Mouse (Mus musculus) hindbrain, embryonic 10.5 days (tissue): Measurements from ENCODE around the gene Myo9a. TPM values are rescaled to one million over a fixed set of nuclear protein-coding genes. Genes with fewer than 3 reads are reported as not detected.
"Not testable (repeated sequence)": the region's sequence is repeated elsewhere in the genome, so short reads cannot be mapped to it uniquely, and the experiment has no call there.

Experiments
- DNase-seq: peaks from one replicate; pipeline ENCODE4 v3.0.0-alpha.2; 2017; ENCODE audit warnings: low spot score
- H3K27ac ChIP-seq: fragments of 300-500 bp; sonication (generic); 2 replicates; pipeline ENCODE4 v1.5.1; 2016; ENCODE audit warnings: mild to moderate bottlenecking, moderate library complexity
- H3K27me3 ChIP-seq: fragments of 300-500 bp; sonication (generic); 2 replicates; pipeline ENCODE4 v1.6.1; 2016; ENCODE audit warnings: mild to moderate bottlenecking; ENCODE audit not compliant: poor library complexity, insufficient read depth, severe bottlenecking
- H3K36me3 ChIP-seq: fragments of 300-500 bp; sonication (generic); 2 replicates; pipeline ENCODE4 v1.6.1; 2016; ENCODE audit warnings: mild to moderate bottlenecking, moderate library complexity
- H3K4me1 ChIP-seq: fragments of 300-500 bp; sonication (generic); replicated peaks from 2 replicates; pipeline ENCODE4 v1.6.1; 2016; ENCODE audit warnings: mild to moderate bottlenecking
- H3K4me3 ChIP-seq: fragments of 300-500 bp; sonication (generic); 2 replicates; pipeline ENCODE4 v1.5.1; 2016; ENCODE audit warnings: mild to moderate bottlenecking, moderate library complexity
- H3K9me3 ChIP-seq: fragments of 300-500 bp; sonication (generic); 2 replicates; pipeline ENCODE4 v1.6.1; 2016; ENCODE audit warnings: mild to moderate bottlenecking, moderate library complexity
- WGBS: fragments of 180-500 bp; shearing (Covaris S2); methylation state at CpG from one replicate; pipeline ENCODE4 v1.1.7; 2016; 5-methylcytosine and 5-hydroxymethylcytosine counted together
- polyA plus RNA-seq: library from polyadenylated mRNA; unstranded; fragments of >200 nt; fragmentation: Nextera tagmentation; extraction: Ambion mirVana; gene quantifications from 2 replicates; pipeline ENCODE4 v1.2.1, GENCODE M21; 2016

Myo9a gene
- polyA plus RNA-seq, 1 experiment from 2014 or later: 11.8 TPM

DNA sequence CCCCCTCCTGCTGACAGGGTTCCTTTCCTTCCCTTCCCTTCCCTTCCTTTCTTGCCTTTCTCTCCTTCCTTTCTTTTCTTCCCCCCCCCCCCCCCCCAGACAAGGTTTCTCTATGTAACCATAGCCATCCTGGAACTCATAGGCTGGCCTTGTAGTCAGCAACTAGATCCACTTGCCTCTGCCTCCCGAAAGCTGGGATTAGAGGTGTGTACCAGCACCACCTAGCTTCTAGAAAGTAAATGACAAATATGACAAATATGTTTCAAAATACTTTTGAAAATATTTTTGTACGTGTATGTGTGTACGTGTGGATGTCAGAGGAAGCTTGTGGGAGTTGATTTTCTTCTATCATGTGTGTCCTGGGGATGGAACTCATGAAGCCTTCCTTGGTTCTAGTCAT is 9.8 kb downstream of the Myo9a start:
- H3K9me3 ChIP-seq: no peaks in the 10 kb centered on the region
- no peak for DNase-seq
- no peak overlapping the region for H3K4me3 ChIP-seq
- no peaks in the 10 kb centered on the region for H3K4me1 ChIP-seq
- H3K27me3 ChIP-seq: no peaks in the 10 kb centered on the region
- no peaks in the 10 kb centered on the region for H3K36me3 ChIP-seq
- WGBS: 85% methylated on average over 3 of the region's 3 CpGs
- H3K27ac ChIP-seq: no peak overlapping the region

- H3K27me3 ChIP-seq, H3K9me3 ChIP-seq, H3K27ac ChIP-seq, H3K4me3 ChIP-seq, DNase-seq, H3K4me1 ChIP-seq, H3K36me3 ChIP-seq: not testable (repeated sequence)
- WGBS: 90% methylated on average over 12 of the region's 13 CpGs
Observed at GRCm38 (mm10) chr9:59766966-59767461, 16.3 kb downstream of the Myo9a start.

GRCm38 (mm10) chr9:59806046-59806774 is 55.5 kb downstream of the Myo9a start:
- peaks cover 39% of the 10 kb centered on the region for H3K36me3 ChIP-seq
- not testable (repeated sequence) for H3K9me3 ChIP-seq, H3K27ac ChIP-seq, H3K27me3 ChIP-seq, H3K4me3 ChIP-seq, DNase-seq, H3K4me1 ChIP-seq
- WGBS: 74% methylated on average over 3 of the region's 3 CpGs

- Histone ChIP-seq H3K27ac (no peak overlapping the region), H3K4me3 (no peak overlapping the region)
- DNase-seq: no peak
Observed at GRCm38 (mm10) chr9:59884551-59884950, 133.9 kb downstream of the Myo9a start.

GRCm38 (mm10) chr9:59903382-59903781 is 152.7 kb downstream of the Myo9a start:
- H3K4me1 ChIP-seq: no peaks in the 10 kb centered on the region
- 91% methylated on average over 1 of the region's 1 CpGs for WGBS
- H3K4me3 ChIP-seq: no peak overlapping the region
- no peaks in the 10 kb centered on the region for H3K27me3 ChIP-seq
- H3K9me3 ChIP-seq: no peaks in the 10 kb centered on the region
- no peak overlapping the region for H3K27ac ChIP-seq
- peaks cover 30% of the 10 kb centered on the region for H3K36me3 ChIP-seq
- no peak for DNase-seq

More at GRCm38 (mm10) chr9:59884551-59884950, 133.9 kb downstream of the Myo9a start:
- H3K9me3 ChIP-seq: no peaks in the 10 kb centered on the region
- no peaks in the 10 kb centered on the region for H3K27me3 ChIP-seq
- no peaks in the 10 kb centered on the region for H3K4me1 ChIP-seq
- peaks cover 16% of the 10 kb centered on the region for H3K36me3 ChIP-seq

DNA sequence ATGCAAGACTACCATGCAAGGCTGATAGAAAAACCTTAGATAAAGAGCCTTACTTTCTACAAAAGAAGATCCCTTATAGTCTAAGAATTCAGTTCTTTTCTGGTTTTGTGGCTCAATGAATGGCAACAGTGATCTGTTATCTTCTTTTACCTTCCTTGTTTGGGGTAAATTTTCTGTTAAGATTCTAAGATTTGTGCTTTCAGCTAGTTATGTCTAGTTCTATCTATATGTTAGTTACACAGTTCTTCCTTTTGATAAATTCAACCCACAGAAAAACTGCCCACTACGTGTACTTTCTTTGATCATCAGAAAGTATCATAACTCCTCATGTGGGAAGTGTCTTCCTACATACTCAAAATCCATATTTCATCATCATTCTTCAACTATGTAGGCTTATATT is 164.1 kb downstream of the Myo9a start:
- no peak for DNase-seq
- WGBS: 92% methylated on average over 1 of the region's 1 CpGs
- Histone ChIP-seq H3K27me3 (no peaks in the 10 kb centered on the region), H3K4me1 (no peaks in the 10 kb centered on the region), H3K9me3 (no peaks in the 10 kb centered on the region), H3K4me3 (no peak overlapping the region), H3K27ac (no peak overlapping the region), H3K36me3 (peaks cover 41% of the 10 kb centered on the region; the same call in 1 of the 2 replicates)

DNA sequence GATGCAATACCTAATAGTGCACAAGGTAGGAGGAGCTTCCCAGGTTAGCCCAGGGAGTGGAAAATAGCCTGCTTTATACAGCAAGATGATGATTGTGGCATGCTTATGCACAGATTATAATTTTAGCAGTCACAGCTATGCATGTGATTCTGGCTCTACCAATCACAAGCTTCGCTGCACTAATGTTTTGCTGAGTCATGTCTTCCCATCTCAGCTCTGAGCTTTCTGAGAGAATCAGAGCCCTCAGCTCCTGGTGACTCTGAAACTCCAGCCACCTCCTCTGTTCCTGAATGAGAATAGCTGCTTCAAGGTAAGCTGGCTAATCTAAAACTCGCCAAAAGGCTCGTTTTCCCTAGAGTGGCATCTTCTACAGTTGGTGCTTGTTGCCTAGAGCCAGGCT is 179.6 kb downstream of the Myo9a start:
- H3K4me1 ChIP-seq: no peaks in the 10 kb centered on the region
- no peak for DNase-seq
- H3K27ac ChIP-seq: no peak overlapping the region
- no peaks in the 10 kb centered on the region for H3K27me3 ChIP-seq
- H3K9me3 ChIP-seq: peaks cover 6% of the 10 kb centered on the region; the same call in 1 of the 2 replicates
- peaks cover 14% of the 10 kb centered on the region for H3K36me3 ChIP-seq
- no peak overlapping the region for H3K4me3 ChIP-seq
- WGBS: 81% methylated on average over 3 of the region's 3 CpGs

DNA sequence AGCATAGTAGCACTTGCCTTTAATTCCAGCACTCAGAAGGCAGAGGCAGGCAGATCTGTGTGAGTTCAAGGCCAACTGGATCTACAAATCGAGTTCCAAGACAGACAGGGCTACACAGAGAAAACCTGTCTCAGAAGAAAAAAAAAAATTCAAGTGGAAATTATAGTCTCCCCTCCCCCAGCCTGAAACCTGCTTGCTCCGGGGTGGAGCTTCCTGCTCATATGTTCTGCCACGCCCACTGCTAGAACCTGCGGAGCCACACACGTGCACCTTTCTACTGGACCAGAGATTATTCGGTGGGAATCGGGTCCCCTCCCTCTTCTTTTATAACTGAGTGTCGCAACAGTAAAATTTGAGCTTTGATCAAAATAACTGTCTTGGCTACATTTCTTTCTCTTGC is 185.2 kb downstream of the Myo9a start:
- H3K36me3 ChIP-seq, H3K4me3 ChIP-seq, H3K9me3 ChIP-seq, DNase-seq, H3K4me1 ChIP-seq, H3K27ac ChIP-seq, H3K27me3 ChIP-seq: not testable (repeated sequence)
- 81% methylated on average over 8 of the region's 8 CpGs for WGBS

DNA sequence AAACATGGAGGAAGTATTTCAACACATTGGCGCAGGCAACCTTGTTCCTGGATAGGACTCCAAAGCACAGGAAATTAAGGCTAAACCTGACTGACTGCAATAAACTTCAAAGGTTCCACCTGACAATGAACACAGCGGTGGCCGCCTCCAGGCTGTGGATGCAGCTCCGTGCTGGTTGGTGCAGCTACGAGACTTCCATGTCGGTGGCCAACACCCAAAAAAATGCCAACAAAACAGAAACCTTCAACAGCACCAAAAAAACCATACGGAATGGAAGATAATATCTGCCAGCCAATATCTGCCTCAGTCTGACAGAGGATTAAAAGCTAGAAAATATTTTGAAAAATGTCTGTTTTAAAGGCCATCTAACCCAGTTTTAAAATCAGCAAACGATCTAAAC is 187.8 kb downstream of the Myo9a start:
- no peaks in the 10 kb centered on the region for H3K27me3 ChIP-seq
- WGBS: 86% methylated on average over 8 of the region's 8 CpGs
- H3K9me3 ChIP-seq: no peaks in the 10 kb centered on the region
- no peaks in the 10 kb centered on the region for H3K36me3 ChIP-seq
- H3K4me1 ChIP-seq: peaks cover 8% of the 10 kb centered on the region
- H3K4me3 ChIP-seq: no peak overlapping the region
- no peak for DNase-seq
- no peak overlapping the region for H3K27ac ChIP-seq

GRCm38 (mm10) chr9:59939691-59940090 is 189.0 kb downstream of the Myo9a start:
- WGBS: 78% methylated on average over 2 of the region's 2 CpGs
- Histone ChIP-seq H3K4me1 (peaks cover 12% of the 10 kb centered on the region), H3K9me3 (no peaks in the 10 kb centered on the region), H3K36me3 (no peaks in the 10 kb centered on the region), H3K27ac (no peak overlapping the region), H3K27me3 (no peaks in the 10 kb centered on the region), H3K4me3 (no peak overlapping the region)
- DNase-seq: no peak

DNA sequence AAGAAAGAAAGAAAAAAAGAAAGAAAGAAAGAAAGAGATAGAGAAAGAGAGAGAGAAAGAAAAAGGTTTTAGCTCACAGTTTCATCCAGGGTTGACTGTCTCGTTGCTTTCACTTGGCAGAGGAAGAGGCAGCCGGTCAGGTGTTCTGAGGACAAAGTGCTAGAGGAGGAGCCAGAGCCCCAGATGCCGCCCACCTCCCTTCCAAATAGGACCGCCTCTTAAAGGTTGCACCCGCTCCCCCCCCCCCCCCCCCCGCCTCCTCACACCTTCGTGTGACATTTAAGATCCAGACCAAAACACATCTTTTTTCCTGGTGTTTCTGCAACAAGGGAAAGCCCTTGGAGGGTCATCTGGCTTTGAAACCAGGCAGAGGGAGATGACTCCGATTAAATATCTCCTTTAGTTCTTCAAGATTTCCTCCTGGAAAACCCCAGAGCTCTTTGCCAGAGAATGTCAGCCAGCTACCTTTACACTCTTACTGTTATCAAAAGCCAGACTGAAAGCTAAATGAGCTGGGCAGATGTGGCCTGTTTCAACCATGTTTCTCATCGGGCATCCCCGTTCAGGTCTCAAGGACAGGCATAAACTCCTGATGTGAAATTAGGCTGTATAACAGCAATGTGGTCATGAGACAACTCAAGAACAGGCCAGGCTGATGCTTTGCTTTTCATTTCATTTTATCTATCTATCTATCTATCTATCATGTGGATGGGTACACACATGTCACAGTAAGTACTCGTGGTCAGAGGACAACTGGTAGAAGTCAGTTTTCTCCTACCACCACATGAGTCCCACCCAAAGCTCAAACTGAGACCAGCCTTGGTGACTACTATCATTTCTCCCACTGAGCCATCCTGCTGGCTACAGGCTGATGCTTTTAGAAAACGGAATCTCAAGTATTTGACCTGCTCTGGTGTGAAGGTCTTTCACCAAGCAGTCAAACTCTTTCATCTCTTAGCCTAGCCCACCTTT is 190.5 kb downstream of the Myo9a start:
- no peaks in the 10 kb centered on the region for H3K9me3 ChIP-seq
- H3K4me1 ChIP-seq: peaks cover 12% of the 10 kb centered on the region
- no peaks in the 10 kb centered on the region for H3K27me3 ChIP-seq
- no peaks in the 10 kb centered on the region for H3K36me3 ChIP-seq
- no peak overlapping the region for H3K27ac ChIP-seq
- no peak for DNase-seq
- no peak overlapping the region for H3K4me3 ChIP-seq
- WGBS: 78% methylated on average over 12 of the region's 12 CpGs

DNA sequence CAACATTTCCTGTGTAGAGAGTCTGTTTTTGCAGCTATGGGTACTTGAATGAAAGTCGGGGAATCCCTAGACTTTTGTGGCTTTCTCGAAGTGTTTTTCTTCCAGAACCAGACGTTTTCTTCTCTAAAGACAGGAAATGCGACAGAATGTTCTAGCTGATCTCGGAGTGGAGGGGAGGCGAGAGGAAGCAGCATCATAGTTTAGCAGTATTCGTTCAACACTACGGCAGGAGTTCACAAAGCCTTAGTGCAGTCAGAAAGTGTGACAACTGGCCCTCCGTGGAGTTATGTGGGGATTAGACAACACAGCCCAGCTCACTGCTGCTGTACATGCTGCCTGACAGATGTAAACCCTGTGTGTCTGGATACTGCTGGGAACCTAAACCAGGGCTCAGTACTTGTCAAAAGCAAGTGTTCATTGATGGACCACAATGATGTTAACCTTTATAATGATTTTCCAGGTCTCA is 191.2 kb downstream of the Myo9a start:
- Histone ChIP-seq H3K9me3 (no peaks in the 10 kb centered on the region), H3K4me1 (peaks cover 12% of the 10 kb centered on the region), H3K27ac (no peak overlapping the region), H3K4me3 (no peak overlapping the region), H3K27me3 (no peaks in the 10 kb centered on the region), H3K36me3 (no peaks in the 10 kb centered on the region)
- WGBS: 70% methylated on average over 9 of the region's 9 CpGs
- no peak for DNase-seq
